Mouse (Mus musculus): Measurements from ENCODE around the gene Phldb2. TPM values are rescaled to one million over a fixed set of nuclear protein-coding genes. Genes with fewer than 3 reads are reported as not detected.

Gene Phldb2
- polyA plus RNA-seq, 1 experiment from 2014 or later, result 6.6 TPM

DNA sequence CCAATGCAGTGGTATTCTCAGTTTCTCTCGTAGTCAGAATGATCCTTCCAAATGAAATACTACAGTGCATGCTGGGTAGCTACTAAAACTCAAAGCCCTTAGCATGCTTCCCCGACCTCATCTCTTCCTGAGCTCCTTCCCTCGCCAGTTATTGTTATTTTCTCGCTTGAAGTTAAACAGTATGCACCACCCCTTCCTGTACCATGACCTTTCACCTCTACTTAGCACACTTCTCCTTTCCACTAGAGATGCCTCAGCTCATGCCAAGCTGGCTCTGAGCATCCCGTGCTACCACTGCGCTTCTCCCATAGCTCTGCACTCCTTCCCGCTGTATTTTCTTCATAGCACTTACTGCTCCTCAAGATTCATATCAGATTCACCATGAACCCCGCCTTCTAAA is 215.5 kb downstream of the Phldb2 start:
- peaks cover 22% of the 10 kb centered on the region for H3K36me3 ChIP-seq (ENCODE audit: control insufficient read depth, insufficient read depth, low read length)
- peaks cover 9% of the 10 kb centered on the region for H3K4me1 ChIP-seq (ENCODE audit: control insufficient read depth, insufficient read depth, low read length)
- ATAC-seq, result no peak
- H3K27ac ChIP-seq (ENCODE audit: low read length), result no peak overlapping the region
- no peaks in the 10 kb centered on the region for H3K9me3 ChIP-seq (replicated peaks; ENCODE audit: control insufficient read depth, low read length, poor library complexity, severe bottlenecking)
- no peaks in the 10 kb centered on the region for H3K27me3 ChIP-seq (ENCODE audit: control insufficient read depth, insufficient read depth, low read depth, low read length)
- H3K9ac ChIP-seq (ENCODE audit: low read depth, low read length), result no peak overlapping the region
- no peak overlapping the region for H3K4me3 ChIP-seq (ENCODE audit: low read depth, low read length)
- H3K4me2 ChIP-seq (ENCODE audit: low read length), result no peak overlapping the region
- WGBS, result 92% methylated on average over 8 of the region's 8 CpGs

DNA sequence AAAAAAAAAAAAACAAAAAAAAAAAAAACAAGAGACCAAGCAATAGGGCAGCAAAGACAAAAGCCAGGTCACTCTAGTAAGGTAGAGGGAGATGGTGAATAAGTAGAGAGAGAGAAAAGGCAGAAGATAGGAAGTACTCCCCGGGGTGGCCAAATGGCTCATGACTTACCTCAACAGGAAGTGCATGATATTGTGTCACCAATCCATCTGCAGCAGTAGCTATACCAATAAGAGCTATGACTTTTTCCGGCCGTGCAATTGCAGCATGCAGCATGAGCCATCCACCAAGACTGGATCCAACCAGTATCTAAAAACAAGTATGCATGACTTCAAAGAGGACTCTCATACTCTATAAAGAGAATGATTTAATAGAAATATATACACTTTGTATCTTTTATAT is 216.7 kb downstream of the Phldb2 start:
- no peak overlapping the region for H3K4me2 ChIP-seq (ENCODE audit: low read length)
- no peak for ATAC-seq
- no peaks in the 10 kb centered on the region for H3K9me3 ChIP-seq (replicated peaks; ENCODE audit: control insufficient read depth, low read length, poor library complexity, severe bottlenecking)
- H3K4me3 ChIP-seq (ENCODE audit: low read depth, low read length), result no peak overlapping the region
- H3K36me3 ChIP-seq (ENCODE audit: control insufficient read depth, insufficient read depth, low read length), result peaks cover 25% of the 10 kb centered on the region
- H3K27me3 ChIP-seq (ENCODE audit: control insufficient read depth, insufficient read depth, low read depth, low read length), result no peaks in the 10 kb centered on the region
- WGBS, result 99% methylated on average over 3 of the region's 3 CpGs
- H3K9ac ChIP-seq (ENCODE audit: low read depth, low read length), result no peak overlapping the region
- peaks cover 9% of the 10 kb centered on the region for H3K4me1 ChIP-seq (ENCODE audit: control insufficient read depth, insufficient read depth, low read length)
- H3K27ac ChIP-seq (ENCODE audit: low read length), result no peak overlapping the region

DNA sequence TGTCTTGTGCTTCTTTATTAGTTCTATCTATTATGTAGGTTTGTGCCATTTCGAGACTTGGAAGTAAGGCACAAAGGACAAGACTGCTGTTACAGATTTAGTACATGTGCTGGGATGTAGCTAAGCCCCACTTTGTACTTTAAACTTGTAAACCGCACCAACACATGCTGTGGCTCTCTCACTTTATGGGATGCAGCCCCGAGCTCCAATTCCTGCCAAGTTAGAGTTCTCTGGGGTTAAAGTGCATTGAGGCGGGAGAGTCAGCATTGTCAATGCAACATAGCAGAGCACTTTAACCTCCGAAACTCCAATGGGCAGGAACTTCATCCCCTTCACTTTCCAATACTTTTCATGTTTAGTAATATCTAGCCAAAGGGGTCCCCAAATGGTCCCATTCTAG is 224.2 kb downstream of the Phldb2 start:
- Histone ChIP-seq H3K4me3 (ENCODE audit: low read depth, low read length) (no peak overlapping the region), H3K4me1 (ENCODE audit: control insufficient read depth, insufficient read depth, low read length) (0 out of 2 replicates have a peak, but pooled peaks cover 2% of the 10 kb centered on the region), H3K27me3 (ENCODE audit: control insufficient read depth, insufficient read depth, low read depth, low read length) (no peaks in the 10 kb centered on the region), H3K27ac (ENCODE audit: low read length) (no peak overlapping the region), H3K36me3 (ENCODE audit: control insufficient read depth, insufficient read depth, low read length) (peaks cover 23% of the 10 kb centered on the region), H3K9me3 (replicated peaks; ENCODE audit: control insufficient read depth, low read length, poor library complexity, severe bottlenecking) (no peaks in the 10 kb centered on the region), H3K4me2 (ENCODE audit: low read length) (no peak overlapping the region), H3K9ac (ENCODE audit: low read depth, low read length) (no peak overlapping the region)
- 86% methylated on average over 5 of the region's 5 CpGs for WGBS
- ATAC-seq, result no peak

DNA sequence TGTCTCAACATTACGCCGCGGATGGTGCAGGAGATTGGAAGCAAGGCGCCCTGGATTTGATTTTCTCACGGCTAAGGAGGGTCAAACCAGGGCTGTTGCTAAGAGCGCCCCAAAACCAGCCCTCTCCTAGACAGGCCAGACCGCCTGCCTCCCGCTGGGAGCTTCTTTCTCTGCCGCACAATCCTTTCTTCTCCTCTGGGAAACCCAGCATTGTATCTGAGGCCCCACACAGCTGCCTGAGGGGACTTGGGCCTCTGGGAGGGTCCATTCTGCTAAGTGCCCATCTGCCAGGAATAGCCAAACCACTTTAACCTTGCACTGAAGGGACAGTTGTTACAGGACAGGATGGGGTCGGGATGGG is 228.7 kb downstream of the Phldb2 start:
- H3K27ac ChIP-seq (ENCODE audit: low read length), result peak overlapping the region; percentile 97
- H3K9ac ChIP-seq (ENCODE audit: low read depth, low read length), result peak overlapping the region; percentile 94
- peak overlapping the region; percentile 88 for H3K4me2 ChIP-seq (ENCODE audit: low read length)
- H3K4me3 ChIP-seq (ENCODE audit: low read depth, low read length), result peak overlapping the region; percentile 71
- no peaks in the 10 kb centered on the region for H3K9me3 ChIP-seq (replicated peaks; ENCODE audit: control insufficient read depth, low read length, poor library complexity, severe bottlenecking)
- peaks cover 31% of the 10 kb centered on the region for H3K4me1 ChIP-seq (ENCODE audit: control insufficient read depth, insufficient read depth, low read length)
- no peaks in the 10 kb centered on the region for H3K27me3 ChIP-seq (ENCODE audit: control insufficient read depth, insufficient read depth, low read depth, low read length)
- peak; percentile 75 for ATAC-seq
- under 1% methylated on average over 10 of the region's 10 CpGs for WGBS
- H3K36me3 ChIP-seq (ENCODE audit: control insufficient read depth, insufficient read depth, low read length), result peaks cover 6% of the 10 kb centered on the region; the same call in 1 of the 2 replicates

DNA sequence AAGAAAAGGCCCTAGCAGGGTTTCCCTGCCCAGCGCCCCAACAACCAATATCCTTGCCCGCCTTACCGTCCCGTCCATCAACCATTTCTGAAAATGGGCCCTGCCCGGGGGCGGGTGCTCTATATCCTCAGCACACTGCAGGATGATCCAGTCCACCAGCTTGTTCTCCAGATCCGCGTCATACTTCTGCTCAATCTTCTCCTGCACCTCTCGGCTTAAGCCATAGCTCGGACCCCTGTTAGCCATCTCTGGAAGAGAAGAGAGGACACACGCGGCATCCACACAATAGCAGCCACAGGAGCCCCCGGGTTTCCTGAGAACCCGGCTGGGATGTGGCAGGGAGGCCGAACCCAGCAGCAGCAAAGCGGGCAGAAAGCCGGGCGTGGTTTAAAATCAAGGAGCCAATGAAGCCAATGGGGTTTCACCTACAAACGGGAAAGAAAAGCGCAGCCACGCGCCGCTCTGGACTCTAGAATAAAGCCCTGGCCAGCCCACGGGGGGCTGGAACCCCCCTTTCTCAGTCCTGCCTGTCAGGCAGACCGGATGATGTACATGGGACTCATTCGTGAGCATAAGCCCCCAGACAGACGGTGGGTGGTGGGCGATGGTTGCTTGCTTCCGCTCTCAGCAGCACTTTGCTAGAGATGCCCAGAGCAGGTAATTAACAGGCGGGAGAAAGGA is 229.2 kb downstream of the Phldb2 start, which contains the start of gene Tagln3:
Gene Tagln3, minus strand, starts transcription at position 548 of the 681 bp plus-strand sequence.
- WGBS, result under 1% methylated on average over 30 of the region's 30 CpGs
- Histone ChIP-seq H3K27me3 (ENCODE audit: control insufficient read depth, insufficient read depth, low read depth, low read length) (no peaks in the 10 kb centered on the region), H3K27ac (ENCODE audit: low read length) (peak within 1 kb of the TSS; percentile 97), H3K4me2 (ENCODE audit: low read length) (peak within 1 kb of the TSS; percentile 88), H3K4me1 (ENCODE audit: control insufficient read depth, insufficient read depth, low read length) (peaks cover 33% of the 10 kb centered on the region), H3K4me3 (ENCODE audit: low read depth, low read length) (peak within 1 kb of the TSS; percentile 71), H3K9ac (ENCODE audit: low read depth, low read length) (peak within 1 kb of the TSS; percentile 94), H3K36me3 (ENCODE audit: control insufficient read depth, insufficient read depth, low read length) (peaks cover 5% of the 10 kb centered on the region; the same call in 1 of the 2 replicates), H3K9me3 (replicated peaks; ENCODE audit: control insufficient read depth, low read length, poor library complexity, severe bottlenecking) (no peaks in the 10 kb centered on the region)
- peak; percentile 89 for ATAC-seq

DNA sequence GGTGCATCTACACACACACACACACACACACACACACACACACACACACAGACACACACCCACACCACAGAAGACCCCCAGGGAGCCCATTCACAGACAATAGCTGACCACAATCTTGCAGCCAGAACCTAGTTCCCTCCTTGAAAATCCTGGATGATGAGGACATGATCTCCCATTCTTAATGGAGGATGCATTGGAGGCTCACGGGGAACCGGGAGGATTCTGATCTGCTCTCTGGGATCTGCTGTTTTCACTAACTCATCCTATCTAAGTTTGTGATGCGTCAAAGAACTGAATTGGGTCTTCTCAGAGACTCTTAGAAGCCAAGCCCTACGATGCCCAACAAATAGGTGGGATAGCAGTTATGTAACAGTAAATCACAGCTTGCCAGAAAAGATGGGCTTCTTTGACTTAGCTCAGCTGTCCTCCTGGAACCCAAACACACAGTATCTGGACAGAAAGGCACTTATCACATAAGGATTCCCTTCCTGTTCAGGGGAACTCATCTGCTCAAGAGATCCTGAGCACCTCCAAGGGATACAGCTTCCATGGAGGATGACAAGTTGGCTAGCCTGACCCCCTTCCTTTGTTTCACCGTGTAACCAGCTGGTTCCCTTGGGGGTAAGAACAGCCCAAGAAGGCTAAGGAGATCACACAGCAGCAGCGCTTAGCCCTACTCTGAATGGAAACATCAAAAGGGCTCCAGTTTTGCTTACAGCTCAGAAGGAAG is 230.1 kb downstream of the Phldb2 start:
- Histone ChIP-seq H3K4me2 (ENCODE audit: low read length) (peak overlapping the region; percentile 88), H3K9me3 (replicated peaks; ENCODE audit: control insufficient read depth, low read length, poor library complexity, severe bottlenecking) (no peaks in the 10 kb centered on the region), H3K27ac (ENCODE audit: low read length) (peak overlapping the region; percentile 97), H3K4me1 (ENCODE audit: control insufficient read depth, insufficient read depth, low read length) (peaks cover 33% of the 10 kb centered on the region), H3K36me3 (ENCODE audit: control insufficient read depth, insufficient read depth, low read length) (peaks cover 10% of the 10 kb centered on the region), H3K27me3 (ENCODE audit: control insufficient read depth, insufficient read depth, low read depth, low read length) (no peaks in the 10 kb centered on the region), H3K4me3 (ENCODE audit: low read depth, low read length) (peak overlapping the region; percentile 71), H3K9ac (ENCODE audit: low read depth, low read length) (peak overlapping the region; percentile 94)
- 19% methylated on average over 6 of the region's 6 CpGs for WGBS
- ATAC-seq, result peak; percentile 52

DNA sequence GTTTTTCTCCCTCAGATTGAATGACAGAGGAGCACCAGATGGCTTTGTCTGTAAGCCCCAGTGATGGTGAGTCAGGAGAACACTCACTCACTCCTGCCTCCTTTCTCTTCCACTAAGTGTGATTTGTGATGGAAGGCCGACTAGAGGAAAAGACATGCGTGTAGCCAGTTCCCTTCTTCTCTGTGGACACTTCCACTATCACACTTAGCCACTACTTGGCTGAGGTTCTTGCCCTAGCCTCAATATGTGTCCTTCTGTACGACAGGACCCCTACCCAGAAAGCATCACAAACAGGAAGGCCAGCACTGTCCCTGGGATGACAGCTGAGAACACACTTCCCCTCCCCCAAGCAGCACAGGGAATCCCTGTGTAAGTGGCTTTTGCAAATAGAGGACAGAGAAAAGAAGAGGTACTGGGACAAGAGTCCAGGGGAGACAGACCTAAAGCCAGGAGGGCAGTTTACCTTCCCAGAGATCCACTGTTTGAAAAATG is 230.9 kb downstream of the Phldb2 start:
- H3K4me1 ChIP-seq (ENCODE audit: control insufficient read depth, insufficient read depth, low read length), result peaks cover 33% of the 10 kb centered on the region
- H3K36me3 ChIP-seq (ENCODE audit: control insufficient read depth, insufficient read depth, low read length), result peaks cover 15% of the 10 kb centered on the region

DNA sequence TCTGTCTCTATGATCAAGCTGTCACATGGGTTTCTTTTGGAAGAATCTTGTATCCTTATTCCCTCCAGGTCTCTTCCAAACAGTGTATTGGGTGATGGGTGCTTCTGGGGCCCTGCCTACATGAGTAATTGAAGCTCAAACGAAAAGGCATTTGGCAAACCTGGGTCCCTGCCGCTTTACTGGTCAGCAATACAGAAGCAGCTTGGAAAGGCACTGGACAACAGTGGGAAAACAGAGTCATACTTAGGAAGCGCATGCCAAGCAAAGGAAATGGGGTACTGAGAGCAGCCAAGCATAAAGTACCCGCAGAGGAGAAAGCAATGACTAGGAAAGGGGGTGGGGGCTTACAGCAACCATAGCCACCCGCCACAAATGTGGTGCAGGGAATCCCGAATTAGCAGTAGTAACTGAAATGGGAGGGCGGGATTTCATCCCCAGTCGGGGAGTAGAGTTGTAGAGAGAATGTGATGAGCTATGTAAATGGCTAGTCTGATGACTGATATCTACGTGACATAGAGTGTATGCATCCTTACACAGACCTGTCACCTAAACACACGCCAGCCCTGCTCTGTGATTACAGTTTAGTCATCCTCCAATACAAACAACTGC is 233.3 kb downstream of the Phldb2 start:
- Histone ChIP-seq H3K9me3 (replicated peaks; ENCODE audit: control insufficient read depth, low read length, poor library complexity, severe bottlenecking) (no peaks in the 10 kb centered on the region; the same call in 1 of the 2 replicates), H3K27me3 (ENCODE audit: control insufficient read depth, insufficient read depth, low read depth, low read length) (no peaks in the 10 kb centered on the region), H3K4me1 (ENCODE audit: control insufficient read depth, insufficient read depth, low read length) (peaks cover 31% of the 10 kb centered on the region), H3K4me2 (ENCODE audit: low read length) (no peak overlapping the region), H3K4me3 (ENCODE audit: low read depth, low read length) (no peak overlapping the region), H3K27ac (ENCODE audit: low read length) (no peak overlapping the region), H3K36me3 (ENCODE audit: control insufficient read depth, insufficient read depth, low read length) (peaks cover 35% of the 10 kb centered on the region), H3K9ac (ENCODE audit: low read depth, low read length) (no peak overlapping the region)
- no peak for ATAC-seq
- WGBS, result 92% methylated on average over 10 of the region's 10 CpGs

More for the DNA sequence above, 230.9 kb downstream of the Phldb2 start:
- H3K9me3 ChIP-seq (replicated peaks; ENCODE audit: control insufficient read depth, low read length, poor library complexity, severe bottlenecking), result no peaks in the 10 kb centered on the region
- no peaks in the 10 kb centered on the region for H3K27me3 ChIP-seq (ENCODE audit: control insufficient read depth, insufficient read depth, low read depth, low read length)
- 51% methylated on average over 3 of the region's 3 CpGs for WGBS
- H3K27ac ChIP-seq (ENCODE audit: low read length), result peak overlapping the region; percentile 97
- ATAC-seq, result no peak
- peak overlapping the region; percentile 88 for H3K4me2 ChIP-seq (ENCODE audit: low read length)
- peak overlapping the region; percentile 94 for H3K9ac ChIP-seq (ENCODE audit: low read depth, low read length)
- H3K4me3 ChIP-seq (ENCODE audit: low read depth, low read length), result peak overlapping the region; percentile 71

Data from midbrain, embryonic 16.5 days (tissue).